Mouse (Mus musculus) liver, embryonic 14.5 days (tissue): ENCODE data around the gene Cd37.

Experiments
- CTCF ChIP-seq: IDR thresholded peaks from 2 replicates; pipeline ENCODE4 v1.5.1; 2016; ENCODE audit warnings: antibody characterized with exemption, low read depth, control low read depth
- EP300 ChIP-seq: IDR thresholded peaks from 2 replicates; pipeline ENCODE4 v1.6.1; 2016; ENCODE audit warnings: antibody characterized with exemption, low read depth

DNA sequence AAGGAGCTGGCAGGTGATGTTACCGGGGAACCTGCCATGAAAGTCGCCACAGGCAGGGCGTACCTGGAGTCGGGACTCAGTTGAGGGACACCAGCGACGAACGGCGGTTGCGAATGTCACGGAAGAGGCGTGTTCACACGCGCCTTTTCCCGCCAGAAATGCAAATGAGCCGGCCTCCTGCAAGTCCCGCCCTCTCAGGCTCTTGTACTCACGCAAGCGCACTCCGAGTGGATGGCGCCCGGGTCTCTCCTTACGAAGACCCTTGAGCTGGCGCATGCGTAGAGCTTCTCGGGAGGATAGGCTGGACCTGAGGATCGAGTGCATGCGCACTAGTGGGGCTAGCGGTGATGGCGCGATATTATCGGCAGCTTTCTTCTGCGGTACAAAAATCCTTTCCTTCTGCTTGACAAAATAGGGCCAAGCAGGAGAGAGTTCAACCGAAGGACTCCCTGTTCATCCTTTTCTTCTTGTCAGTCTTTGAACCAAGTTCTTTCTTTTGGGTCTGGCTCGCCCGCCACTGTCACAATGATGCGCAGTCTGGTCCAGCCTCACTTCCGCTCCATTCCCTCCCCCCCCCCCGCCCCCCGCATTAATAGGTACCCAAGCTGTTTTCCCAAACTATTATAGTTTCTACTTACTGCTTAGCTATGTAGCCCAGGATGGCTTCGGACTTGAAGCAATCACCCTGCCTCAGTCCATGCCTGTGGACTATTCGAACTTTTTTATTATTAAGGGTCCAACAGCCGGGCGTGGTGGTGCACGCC lies 34.4 kb downstream of the Cd37 start, which contains the start of gene Ccdc155:
- TF ChIP-seq CTCF: 0 out of 2 replicates have a peak, but pooled peaks have one; percentile 10
- no peak for TF ChIP-seq EP300
